Mouse (Mus musculus) spleen, adult 2 months (tissue): ENCODE measurements around the gene Cirbp. TPM values are rescaled to one million over a fixed set of nuclear protein-coding genes. Genes with fewer than 3 reads are reported as not detected.
"Not testable (repeated sequence)": the region's sequence is repeated elsewhere in the genome, so short reads cannot be mapped to it uniquely, and the experiment has no call there.

Experiments
- DNase-seq, 2 experiments: peaks; one replicate each; pipeline versions ENCODE4 v3.0.0 to v3.0.0-alpha.2; 2012 to 2021; ENCODE audit warnings: low spot score in 2 of 2, low read depth in 1 of 2
- H3K27ac ChIP-seq: fragments of 200-500 bp; 2 replicates; pipeline ENCODE4 v1.5.1; 2012; ENCODE audit warnings: low read length, inconsistent platforms; ENCODE audit not compliant: insufficient read depth
- H3K27me3 ChIP-seq: fragments of 200-500 bp; 2 replicates; pipeline ENCODE4 v1.6.1; 2012; ENCODE audit warnings: mild to moderate bottlenecking, moderate library complexity, low read length, inconsistent platforms; ENCODE audit not compliant: control insufficient read depth, insufficient read depth
- H3K36me3 ChIP-seq: fragments of 200-500 bp; 2 replicates; pipeline ENCODE4 v1.6.1; 2012; ENCODE audit warnings: mild to moderate bottlenecking, low read length, inconsistent platforms; ENCODE audit not compliant: control insufficient read depth, insufficient read depth
- H3K4me1 ChIP-seq: fragments of 200-500 bp; 2 replicates; pipeline ENCODE4 v1.6.1; 2011; ENCODE audit warnings: inconsistent platforms; ENCODE audit not compliant: control insufficient read depth, insufficient read depth, insufficient read length
- H3K4me3 ChIP-seq: fragments of 200-500 bp; 2 replicates; pipeline ENCODE4 v1.5.1; 2011; ENCODE audit warnings: mild to moderate bottlenecking, inconsistent platforms; ENCODE audit not compliant: insufficient read depth, insufficient read length; ENCODE audit errors: extremely low read depth
- CTCF ChIP-seq: fragments of 200-500 bp; IDR thresholded peaks from 2 replicates; pipeline ENCODE4 v1.5.1; 2011; ENCODE audit warnings: mild to moderate bottlenecking, inconsistent platforms; ENCODE audit not compliant: insufficient read depth, insufficient read length, insufficient replicate concordance; ENCODE audit errors: extremely low read depth
- POLR2A ChIP-seq: fragments of 200-500 bp; IDR thresholded peaks from 2 replicates; pipeline ENCODE4 v1.6.1; 2011; ENCODE audit warnings: low read depth, low read length, inconsistent platforms
- WGBS: fragments of 180-500 bp; shearing (Covaris S2); methylation state at CpG from one replicate; pipeline ENCODE4 v1.1.7; 2018; 5-methylcytosine and 5-hydroxymethylcytosine counted together
- polyA plus RNA-seq: library from polyadenylated mRNA; depleted of rRNA; stranded (reverse); fragments of >200 nt; gene quantifications from 2 replicates; pipeline ENCODE4 v1.2.3, GENCODE M21; 2012

Gene Cirbp
- polyA plus RNA-seq, 1 experiment: 144 TPM

DNA sequence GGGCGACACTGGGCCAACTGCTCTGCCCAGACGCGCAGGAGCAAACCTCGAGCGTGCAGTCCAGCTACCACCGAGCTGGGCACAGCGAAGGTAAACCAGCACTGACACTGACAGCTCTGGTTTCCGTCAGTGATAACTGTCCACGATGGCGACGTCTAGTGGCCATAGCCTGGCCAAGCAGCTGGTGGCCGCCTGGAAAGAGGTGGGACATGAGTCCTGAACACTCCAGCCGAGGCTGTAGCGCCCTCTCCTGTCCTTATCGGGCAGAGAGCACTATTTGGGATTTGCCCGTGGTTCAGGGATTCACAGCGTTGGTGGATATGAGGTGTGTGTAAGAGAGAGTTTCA, 814 bp upstream of the Cirbp start:
- peaks cover 4% of the 10 kb centered on the region for H3K36me3 ChIP-seq
- under 1% methylated on average over 17 of the region's 17 CpGs for WGBS
- H3K4me3 ChIP-seq: peak overlapping the region; percentile 46; the same call in 1 of the 2 replicates
- peak; percentile 89 to 98 for DNase-seq
- TF ChIP-seq POLR2A: peak; percentile 66
- TF ChIP-seq CTCF: peak; percentile 99
- H3K4me1 ChIP-seq: peaks cover 48% of the 10 kb centered on the region
- H3K27ac ChIP-seq: peak overlapping the region; percentile 64
- no peaks in the 10 kb centered on the region for H3K27me3 ChIP-seq

GRCm38 (mm10) chr10:80166136-80166535, 351 bp downstream of the Cirbp start:
- H3K4me1 ChIP-seq: peaks cover 36% of the 10 kb centered on the region
- 93% methylated on average over 4 of the region's 4 CpGs for WGBS

GRCm38 (mm10) chr10:80167460-80168037, 1.8 kb downstream of the Cirbp start:
- Histone ChIP-seq H3K36me3 (peaks cover 25% of the 10 kb centered on the region), H3K27me3 (no peaks in the 10 kb centered on the region), H3K27ac (peak overlapping the region; percentile 94), H3K4me3 (peak overlapping the region; percentile 92), H3K4me1 (peaks cover 28% of the 10 kb centered on the region)
- TF ChIP-seq POLR2A (peak; percentile 98), CTCF (no peak)
- peak; percentile 97 to 98 for DNase-seq
- under 1% methylated on average over 55 of the region's 55 CpGs for WGBS

More at GRCm38 (mm10) chr10:80166136-80166535, 351 bp downstream of the Cirbp start:
- peaks cover 14% of the 10 kb centered on the region for H3K36me3 ChIP-seq
- not testable (repeated sequence) for H3K4me3 ChIP-seq, H3K27me3 ChIP-seq, DNase-seq, H3K27ac ChIP-seq

DNA sequence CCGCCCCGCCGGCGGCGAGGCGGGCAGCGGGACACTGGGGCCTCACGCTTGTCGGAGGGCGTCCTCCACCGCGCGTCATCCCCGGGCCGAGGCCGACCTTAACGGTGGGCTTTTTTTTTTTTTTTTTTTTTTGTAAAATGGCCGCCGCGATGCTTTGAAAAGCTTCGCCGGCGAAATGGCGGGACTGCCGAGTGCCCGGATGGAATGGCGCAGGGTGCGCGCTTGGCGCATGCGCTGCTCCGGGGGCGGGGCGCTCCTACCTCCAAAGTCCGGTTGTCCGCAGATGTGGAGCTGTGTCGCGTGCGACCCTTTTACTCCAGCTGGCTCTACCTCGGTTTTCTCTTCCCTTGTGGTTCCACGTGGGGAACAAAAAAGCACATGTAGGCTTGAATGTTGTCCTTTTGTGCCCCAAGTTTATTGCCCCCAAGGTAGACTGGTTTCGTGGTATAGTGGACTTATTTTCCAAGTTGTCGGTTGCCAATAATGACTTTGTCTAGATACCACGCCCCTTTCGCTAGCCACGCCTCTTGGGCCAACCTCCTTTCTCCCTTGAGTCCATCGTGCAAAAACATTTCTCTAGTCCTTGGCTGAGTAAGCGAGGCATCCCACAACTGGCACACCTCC, 2.4 kb downstream of the Cirbp start:
- Histone ChIP-seq H3K36me3 (peaks cover 25% of the 10 kb centered on the region), H3K27me3 (no peaks in the 10 kb centered on the region), H3K4me3 (peak overlapping the region; percentile 92), H3K27ac (peak overlapping the region; percentile 94), H3K4me1 (peaks cover 22% of the 10 kb centered on the region)
- under 1% methylated on average over 48 of the region's 48 CpGs for WGBS
- peak in 1 of 2 experiments; percentile 86 for DNase-seq
- TF ChIP-seq CTCF: no peak

DNA sequence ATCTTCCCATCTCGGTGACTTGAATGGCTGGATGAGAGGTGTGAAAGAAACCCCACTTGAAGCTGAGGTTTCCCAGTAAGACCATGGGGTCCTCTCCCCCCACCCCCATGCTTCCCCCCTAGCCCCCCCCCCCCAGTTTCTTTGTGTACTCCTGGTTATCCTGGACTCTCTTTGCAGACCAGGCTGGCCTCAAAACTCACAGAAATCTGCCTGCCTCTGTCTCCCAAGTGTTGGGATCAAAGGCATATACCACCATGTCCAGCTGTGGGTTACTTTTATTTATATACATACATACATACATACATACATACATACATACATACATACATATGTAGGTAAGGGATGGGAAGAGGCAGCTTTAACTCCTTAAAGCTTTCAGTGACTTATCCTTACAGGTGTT, 3.3 kb downstream of the Cirbp start:
- Histone ChIP-seq H3K27ac (no peak overlapping the region), H3K4me1 (peaks cover 23% of the 10 kb centered on the region), H3K27me3 (no peaks in the 10 kb centered on the region), H3K4me3 (no peak overlapping the region), H3K36me3 (peaks cover 25% of the 10 kb centered on the region)
- DNase-seq: no peak
- WGBS: 71% methylated on average over 1 of the region's 1 CpGs
- TF ChIP-seq POLR2A: no peak
- TF ChIP-seq CTCF: no peak

GRCm38 (mm10) chr10:80169651-80170050, 3.9 kb downstream of the Cirbp start:
- H3K27ac ChIP-seq: no peak overlapping the region
- no peak for DNase-seq
- 94% methylated on average over 7 of the region's 7 CpGs for WGBS
- peaks cover 17% of the 10 kb centered on the region for H3K4me1 ChIP-seq
- no peak for TF ChIP-seq CTCF
- TF ChIP-seq POLR2A: no peak
- H3K4me3 ChIP-seq: no peak overlapping the region
- peaks cover 25% of the 10 kb centered on the region for H3K36me3 ChIP-seq
- no peaks in the 10 kb centered on the region for H3K27me3 ChIP-seq

- no peak overlapping the region for H3K27ac ChIP-seq
- 95% methylated on average over 16 of the region's 16 CpGs for WGBS
- no peak for TF ChIP-seq CTCF
- TF ChIP-seq POLR2A: no peak
- DNase-seq: no peak
- peaks cover 25% of the 10 kb centered on the region for H3K36me3 ChIP-seq
- H3K4me3 ChIP-seq: no peak overlapping the region
- H3K27me3 ChIP-seq: no peaks in the 10 kb centered on the region
- peaks cover 14% of the 10 kb centered on the region for H3K4me1 ChIP-seq
Observed at GRCm38 (mm10) chr10:80170052-80170451, 4.3 kb downstream of the Cirbp start.
